Mouse (Mus musculus) megakaryocyte, embryonic 14.5 days (primary cell): Measurements from ENCODE around the gene Cnmd.

ENCODE experiments used
- FLI1 ChIP-seq: IDR thresholded peaks from 2 replicates; pipeline ENCODE4 v1.6.1; 2012; ENCODE audit warnings: low read length, inconsistent platforms, mixed read lengths
- GATA1 ChIP-seq: IDR thresholded peaks from 3 replicates; pipeline ENCODE4 v1.6.1; 2012; ENCODE audit warnings: mixed read lengths, low read length, inconsistent platforms, borderline replicate concordance

GRCm38 (mm10) chr14:79673083-79674013 is 11.4 kb upstream of the Cnmd start:
- TF ChIP-seq GATA1 = no peak
- no peak for TF ChIP-seq FLI1
